Mouse (Mus musculus): ENCODE results near the gene Clmn.

DNA sequence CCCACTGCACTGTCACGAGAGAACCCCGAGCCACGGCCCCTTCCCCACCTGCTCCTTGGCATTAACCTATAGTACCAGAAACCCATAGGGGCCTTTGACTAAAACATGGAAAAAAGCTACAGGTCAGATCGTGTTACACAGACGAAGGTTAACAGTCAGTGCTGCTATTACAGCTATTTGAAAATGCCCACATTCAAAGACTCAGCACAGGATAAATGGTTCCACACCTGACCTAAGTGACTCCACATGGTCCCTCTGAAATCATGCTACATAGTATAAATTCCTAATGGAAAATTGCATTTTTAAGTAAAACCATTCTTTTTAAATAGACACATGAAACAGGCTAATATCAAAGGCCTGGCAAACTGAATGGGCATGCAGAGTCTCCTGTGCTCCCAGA lies 148.5 kb downstream of the Clmn start:
- TF ChIP-seq CTCF (IDR thresholded peaks at IDR 0.05; ENCODE audit: control insufficient read depth, insufficient read depth, low read length) (no peak), POLR2A (IDR thresholded peaks at IDR 0.05; ENCODE audit: borderline replicate concordance, control insufficient read depth, low read depth, low read length) (no peak)

All from bone marrow, adult 2 months (tissue).